ENCODE assay signal across 10 mouse cellular contexts in genomic region chr5:120693931-120694694, GRCm38 (mm10). TPM values are rescaled to one million over a fixed set of nuclear protein-coding genes. Genes with fewer than 3 reads are reported as not detected.
A peak's percentile ranks its signal among the peaks of the same experiment; 100 is the strongest.
DNase-seq lines count a peak whose midpoint lies in the region; ATAC-seq and TF ChIP-seq lines count a peak whose summit lies in the region.
"Had no signal": no experiment of that assay in that cellular context is flagged by ENCODE, and none has a peak within 500 bp of the region (broad histone marks: within the 10 kb centered on the region; RNA-seq: fewer than 3 reads in every experiment).

No protein-coding gene starts in this region.

- no peak overlapping the region for H3K27ac ChIP-seq in heart, postnatal 0 days (ENCODE audit: low read depth)
- H3K27ac ChIP-seq in stomach, embryonic 14.5 days (ENCODE audit: low read length) = no peak overlapping the region
- H3K27ac ChIP-seq in stomach, postnatal 0 days (replicated peaks) = no peak overlapping the region
- no peak overlapping the region for H3K27ac ChIP-seq in hindbrain, postnatal 0 days

- H3K27me3 ChIP-seq in heart, postnatal 0 days (ENCODE audit: control insufficient read depth, insufficient read depth, low read length) = peaks cover 76% of the 10 kb centered on the region
- H3K27me3 ChIP-seq in stomach, embryonic 14.5 days (ENCODE audit: control insufficient read depth, insufficient read depth, low read length) = peaks cover 27% of the 10 kb centered on the region
- no peaks in the 10 kb centered on the region for H3K27me3 ChIP-seq in stomach, postnatal 0 days (ENCODE audit: control insufficient read depth, insufficient read depth, low read length)
- H3K27me3 ChIP-seq in hindbrain, postnatal 0 days (ENCODE audit: insufficient read depth, low read length) = no peaks in the 10 kb centered on the region
- no peaks in the 10 kb centered on the region for H3K27me3 ChIP-seq in splenic B cell, adult 2 months (ENCODE audit: control insufficient read depth, insufficient read depth, low read length, poor library complexity, severe bottlenecking)

- H3K9ac ChIP-seq in heart, postnatal 0 days (replicated peaks; ENCODE audit: low read depth, low read length) = no peak overlapping the region
- no peak overlapping the region for H3K9ac ChIP-seq in stomach, embryonic 14.5 days (replicated peaks; ENCODE audit: low read depth, low read length)
- H3K9ac ChIP-seq in stomach, postnatal 0 days (ENCODE audit: low read length) = no peak overlapping the region
- H3K9ac ChIP-seq in hindbrain, postnatal 0 days (replicated peaks; ENCODE audit: low read length) = no peak overlapping the region

- peak overlapping the region; percentile 22; the same call in 1 of the 2 replicates for H3K4me3 ChIP-seq in heart, postnatal 0 days (ENCODE audit: low read depth, low read length)
- no peak overlapping the region for H3K4me3 ChIP-seq in stomach, embryonic 14.5 days (ENCODE audit: low read depth, low read length)
- no peak overlapping the region for H3K4me3 ChIP-seq in stomach, postnatal 0 days (ENCODE audit: low read depth, low read length)
- H3K4me3 ChIP-seq in hindbrain, postnatal 0 days (ENCODE audit: low read length) = no peak overlapping the region

- H3K9me3 ChIP-seq in heart, postnatal 0 days (replicated peaks; ENCODE audit: control insufficient read depth, low read length) = no peaks in the 10 kb centered on the region
- no peaks in the 10 kb centered on the region for H3K9me3 ChIP-seq in stomach, embryonic 14.5 days (ENCODE audit: control insufficient read depth, low read depth, low read length)
- H3K9me3 ChIP-seq in stomach, postnatal 0 days (ENCODE audit: control insufficient read depth, low read length) = no peaks in the 10 kb centered on the region
- no peaks in the 10 kb centered on the region for H3K9me3 ChIP-seq in hindbrain, postnatal 0 days (ENCODE audit: low read length)

- peak overlapping the region; percentile 40; the same call in 1 of the 2 replicates for H3K4me2 ChIP-seq in heart, postnatal 0 days (ENCODE audit: low read depth, low read length)
- H3K4me2 ChIP-seq in stomach, embryonic 14.5 days (replicated peaks; ENCODE audit: low read depth, low read length) = 0 out of 2 replicates have a peak overlapping the region, but pooled peaks have one; percentile 20
- H3K4me2 ChIP-seq in stomach, postnatal 0 days (replicated peaks; ENCODE audit: low read depth) = no peak overlapping the region
- H3K4me2 ChIP-seq in hindbrain, postnatal 0 days (ENCODE audit: low read depth, low read length) = 0 out of 2 replicates have a peak overlapping the region, but pooled peaks have one; percentile 19

- TF ChIP-seq CTCF in heart, postnatal 0 days (IDR thresholded peaks at IDR 0.05; ENCODE audit: low read depth) = no peak
- no peak for TF ChIP-seq CTCF in stomach, postnatal 0 days (IDR thresholded peaks at IDR 0.05; ENCODE audit: low read depth)
- no peak for TF ChIP-seq CTCF in hindbrain, postnatal 0 days (IDR thresholded peaks at IDR 0.05; ENCODE audit: low read depth)

- intact Hi-C loops in left cerebral cortex, postnatal 10 days (cut with DNase I) = no loop called here

- ATAC-seq in heart, postnatal 0 days (ENCODE audit: insufficient read depth, low read depth) = no peak
- no peak for ATAC-seq in stomach, embryonic 14.5 days (ENCODE audit: insufficient number of reproducible peaks, insufficient read depth, low FRiP score, low read depth)
- no peak for ATAC-seq in stomach, postnatal 0 days (ENCODE audit: low FRiP score, low TSS enrichment)
- no peak for ATAC-seq in hindbrain, postnatal 0 days

- WGBS in heart, postnatal 0 days = 17% methylated on average over 34 of the region's 38 CpGs
- 24% methylated on average over 33 of the region's 38 CpGs for WGBS in stomach, embryonic 14.5 days
- 24% methylated on average over 38 of the region's 38 CpGs for WGBS in stomach, postnatal 0 days
- 19% methylated on average over 38 of the region's 38 CpGs for WGBS in hindbrain, postnatal 0 days

- no peaks in the 10 kb centered on the region for H3K36me3 ChIP-seq in heart, postnatal 0 days (replicated peaks; ENCODE audit: control insufficient read depth, insufficient read depth, low read length)
- H3K36me3 ChIP-seq in stomach, embryonic 14.5 days (ENCODE audit: control insufficient read depth, insufficient read depth, low read length) = no peaks in the 10 kb centered on the region
- no peaks in the 10 kb centered on the region for H3K36me3 ChIP-seq in stomach, postnatal 0 days (ENCODE audit: control insufficient read depth, insufficient read depth, low read length)
- peaks cover 20% of the 10 kb centered on the region for H3K36me3 ChIP-seq in hindbrain, postnatal 0 days (ENCODE audit: insufficient read depth, low read length)
- no peaks in the 10 kb centered on the region; the same call in none of the 2 replicates for H3K36me3 ChIP-seq in splenic B cell, adult 2 months (ENCODE audit: control insufficient read depth, insufficient read depth, low read length, poor library complexity, severe bottlenecking)

- H3K4me1 ChIP-seq in heart, postnatal 0 days (ENCODE audit: control insufficient read depth, insufficient read depth) = no peaks in the 10 kb centered on the region
- H3K4me1 ChIP-seq in stomach, embryonic 14.5 days (ENCODE audit: control insufficient read depth, insufficient read depth, low read length) = no peaks in the 10 kb centered on the region
- no peaks in the 10 kb centered on the region for H3K4me1 ChIP-seq in stomach, postnatal 0 days (replicated peaks; ENCODE audit: control insufficient read depth, insufficient read depth)
- peaks cover 16% of the 10 kb centered on the region; the same call in 1 of the 2 replicates for H3K4me1 ChIP-seq in hindbrain, postnatal 0 days (ENCODE audit: insufficient read depth, low read length)

- no peak for TF ChIP-seq EP300 in heart, postnatal 0 days (IDR thresholded peaks at IDR 0.05; ENCODE audit: low read depth)
- TF ChIP-seq EP300 in stomach, postnatal 0 days (optimal IDR thresholded peaks at IDR 0.05) = no peak

- DNase-seq in heart, postnatal 0 days (ENCODE audit: low spot score) = no peak
- DNase-seq in heart, postnatal 4 days = no peak
- DNase-seq in stomach, postnatal 0 days (ENCODE audit: low spot score) = no peak
- DNase-seq in hindbrain, postnatal 0 days (ENCODE audit: low spot score) = no peak
- DNase-seq in splenic B cell, adult 2 months (ENCODE audit: low read depth, low spot score) = peak; percentile 98
- no peak for DNase-seq in left cerebral cortex, postnatal 10 days (ENCODE audit: extremely low spot score in 1 of 2, low spot score in 2 of 2)
- DNase-seq in right cerebral cortex, postnatal 25 days = no peak
- DNase-seq: heart, adult 18-20 months; right cerebral cortex, postnatal 4 days had no signal

RNA-seq across cellular contexts. Expression of gene Dtx1, which starts 17.6 kb away (rescaled TPM):
- 1.7 and 13.8 TPM in 2 replicates for total RNA-seq in heart, postnatal 0 days (2014; rRNA removed; ENCODE audit: low replicate concordance)
- polyA plus RNA-seq in heart, postnatal 0 days (2015; fragmentation: Nextera tagmentation; extraction: Ambion mirVana) = 0.30 and 0.48 TPM in 2 replicates
- 1 to 10 TPM in 1 of 2 experiments, under 1 TPM in 1; 0.97 to 1.5 TPM for total RNA-seq in heart, postnatal 4 days (2021)
- polyA plus RNA-seq in stomach, embryonic 14.5 days (2014; fragmentation: Nextera tagmentation; extraction: Ambion mirVana) = 5.2 and 5.9 TPM in 2 replicates
- polyA plus RNA-seq in stomach, postnatal 0 days (2015; fragmentation: Nextera tagmentation; extraction: Ambion mirVana) = 2.0 and 3.1 TPM in 2 replicates
- total RNA-seq in hindbrain, postnatal 0 days (2014; rRNA removed) = 230 and 246 TPM in 2 replicates
- 51.4 and 52.9 TPM in 2 replicates for polyA plus RNA-seq in hindbrain, postnatal 0 days (2015; fragmentation: Nextera tagmentation; extraction: Ambion mirVana)
- total RNA-seq in left cerebral cortex, postnatal 10 days (2021) = 10 to 100 TPM; 84.4 to 90.4 TPM

RNA-seq across cellular contexts. Expression of gene Rasal1, which starts 45.5 kb away (rescaled TPM):
- total RNA-seq in heart, postnatal 0 days (2014; rRNA removed; ENCODE audit: low replicate concordance) = not detected in 2 replicates
- polyA plus RNA-seq in heart, postnatal 0 days (2015; fragmentation: Nextera tagmentation; extraction: Ambion mirVana) = 0.10 TPM in 1 of 2 replicates, not detected in the other
- under 1 TPM; 0.29 to 0.45 TPM for total RNA-seq in heart, postnatal 4 days (2021)
- 0.07 and 0.18 TPM in 2 replicates for polyA plus RNA-seq in stomach, embryonic 14.5 days (2014; fragmentation: Nextera tagmentation; extraction: Ambion mirVana)
- 0.08 and 0.44 TPM in 2 replicates for polyA plus RNA-seq in stomach, postnatal 0 days (2015; fragmentation: Nextera tagmentation; extraction: Ambion mirVana)
- total RNA-seq in hindbrain, postnatal 0 days (2014; rRNA removed) = 3.9 and 8.2 TPM in 2 replicates
- 3.2 and 4.7 TPM in 2 replicates for polyA plus RNA-seq in hindbrain, postnatal 0 days (2015; fragmentation: Nextera tagmentation; extraction: Ambion mirVana)
- total RNA-seq in left cerebral cortex, postnatal 10 days (2021) = 100 to 1,000 TPM; 107 to 122 TPM

RNA-seq across cellular contexts. Expression of gene Oas2, which starts 55.5 kb away (rescaled TPM):
- total RNA-seq in heart, postnatal 0 days (2014; rRNA removed; ENCODE audit: low replicate concordance) = 1.1 TPM in 1 of 2 replicates, not detected in the other
- polyA plus RNA-seq in heart, postnatal 0 days (2015; fragmentation: Nextera tagmentation; extraction: Ambion mirVana) = 0.15 and 0.25 TPM in 2 replicates
- total RNA-seq in heart, postnatal 4 days (2021) = under 1 TPM in 1 of 2 experiments, not detected in 1; 0.24 TPM
- polyA plus RNA-seq in stomach, embryonic 14.5 days (2014; fragmentation: Nextera tagmentation; extraction: Ambion mirVana) = 0.58 and 0.70 TPM in 2 replicates
- 0.59 and 0.74 TPM in 2 replicates for polyA plus RNA-seq in stomach, postnatal 0 days (2015; fragmentation: Nextera tagmentation; extraction: Ambion mirVana)
- total RNA-seq in hindbrain, postnatal 0 days (2014; rRNA removed) = 0.43 and 1.3 TPM in 2 replicates
- polyA plus RNA-seq in hindbrain, postnatal 0 days (2015; fragmentation: Nextera tagmentation; extraction: Ambion mirVana) = 0.24 and 0.45 TPM in 2 replicates
- under 1 TPM in 1 of 2 experiments, not detected in 1; 0.28 TPM for total RNA-seq in left cerebral cortex, postnatal 10 days (2021)

Comparison
In these comparisons a context has a peak if more than half of its experiments do, and no peak if none do; other contexts are left out.
1. RNA of gene Rasal1, which starts 45.5 kb away (total RNA-seq): 107 to 122 TPM in left cerebral cortex, postnatal 10 days; 3.9 to 8.2 TPM in hindbrain, postnatal 0 days, 0.29 to 0.45 TPM in heart, postnatal 4 days and not detected in heart, postnatal 0 days; every median in the first group is over 10 times any median in the second.